Mouse (Mus musculus): ENCODE results near the gene Ddx47.

Gene Ddx47

DNA sequence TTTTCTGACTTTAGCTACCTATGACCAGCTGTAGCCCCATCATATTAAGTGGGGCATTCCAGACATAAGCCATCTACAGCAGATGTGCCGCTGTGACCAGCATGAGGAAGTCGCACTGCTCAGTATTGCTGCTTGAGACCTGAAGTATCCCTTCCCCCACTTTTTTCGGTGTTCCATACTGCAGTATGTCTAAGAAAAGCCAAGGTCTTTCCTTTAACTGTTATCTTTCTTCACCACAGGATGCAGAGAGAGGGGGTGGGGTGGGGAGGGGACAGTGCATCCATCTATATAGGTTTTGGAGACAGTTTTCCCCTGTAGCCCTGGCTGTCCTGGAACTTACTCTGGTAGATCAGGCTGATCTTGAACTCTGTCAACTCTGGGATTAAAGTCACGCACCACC is 5.0 kb upstream of the Ddx47 start:
- DNase-seq (ENCODE audit: low spot score in 2 of 2), result no peak

DNA sequence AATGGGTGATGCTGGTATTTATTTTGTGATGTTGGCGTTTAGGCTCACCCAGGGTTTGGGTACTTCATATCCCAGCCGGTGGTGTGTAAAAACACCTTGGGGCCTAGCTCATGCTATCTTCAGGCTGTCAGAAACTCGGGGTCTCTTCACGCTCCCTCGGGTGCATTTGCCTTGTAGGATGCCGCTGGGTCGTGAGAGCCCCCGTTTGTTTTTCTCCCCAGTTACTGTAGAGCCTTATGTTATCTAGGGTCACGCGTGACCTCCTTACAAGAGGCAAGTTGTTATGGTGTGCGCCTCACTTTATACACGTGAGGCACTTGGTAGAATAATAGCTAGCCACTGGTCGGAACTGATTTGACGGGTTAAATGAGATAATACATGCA is 313 bp downstream of the Ddx47 start:
- DNase-seq (ENCODE audit: low spot score in 2 of 2), result peak in 1 of 2 experiments; percentile 19

DNA sequence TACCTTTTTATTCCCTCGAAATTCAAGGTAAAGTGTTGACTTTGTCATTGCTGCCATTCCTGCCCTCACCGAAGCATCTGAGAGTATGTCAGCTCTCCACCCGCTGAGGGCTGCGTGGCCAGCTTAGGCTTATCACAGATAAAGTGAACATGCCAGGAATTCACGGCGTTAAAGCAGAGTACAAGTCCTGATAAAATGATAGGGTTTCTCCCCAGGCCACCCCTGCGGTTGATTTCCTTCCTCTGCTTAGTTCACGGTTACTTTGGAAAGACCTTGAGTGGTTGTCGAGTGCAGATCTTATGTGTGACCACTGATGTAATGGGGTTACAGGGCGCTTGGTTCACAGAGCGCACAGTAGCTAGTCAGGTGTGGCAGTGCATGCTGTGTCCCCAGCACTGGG is 5.8 kb downstream of the Ddx47 start:
- DNase-seq (ENCODE audit: low spot score in 2 of 2), result no peak

DNA sequence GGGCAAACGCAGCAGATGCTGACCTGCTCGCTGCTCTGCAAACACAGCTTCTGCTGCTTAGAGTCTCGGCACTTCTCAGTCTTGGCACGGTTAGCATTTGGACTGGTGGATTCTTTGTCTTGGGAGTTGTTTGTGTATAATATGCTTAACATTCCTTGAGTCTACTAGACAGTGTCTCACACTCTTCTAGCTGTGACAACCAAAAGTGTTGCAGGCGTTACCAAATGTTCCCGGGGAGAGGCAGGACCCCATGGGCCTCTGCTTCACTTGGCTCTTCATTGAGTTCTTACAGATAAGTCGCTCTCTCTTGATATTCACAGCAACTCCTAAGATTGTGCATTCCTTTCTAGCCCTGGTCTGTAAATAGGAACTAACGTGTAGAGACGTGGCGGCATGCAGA is 8.2 kb downstream of the Ddx47 start:
- no peak for DNase-seq (ENCODE audit: low spot score in 2 of 2)

DNA sequence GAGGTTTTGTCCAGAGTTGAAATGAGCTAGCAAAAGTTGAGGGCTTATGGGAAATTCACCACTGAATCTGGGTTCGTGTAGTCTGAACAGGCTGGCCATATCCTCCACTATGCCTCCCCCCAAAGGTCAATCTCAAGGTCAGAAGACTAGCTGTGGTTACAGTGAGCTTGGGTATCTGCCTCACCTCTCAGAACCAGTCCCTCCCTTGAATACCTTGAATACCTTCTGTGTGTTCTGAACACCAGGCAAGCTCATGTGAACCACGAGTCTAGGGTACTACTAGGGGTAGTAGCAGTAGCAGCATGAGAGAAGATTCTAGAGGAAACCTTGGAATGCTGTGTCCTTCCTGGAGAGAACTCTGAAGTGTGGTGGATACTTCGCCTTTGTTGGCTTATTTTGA is 10.2 kb downstream of the Ddx47 start:
- DNase-seq (ENCODE audit: low spot score in 2 of 2), result no peak

DNA sequence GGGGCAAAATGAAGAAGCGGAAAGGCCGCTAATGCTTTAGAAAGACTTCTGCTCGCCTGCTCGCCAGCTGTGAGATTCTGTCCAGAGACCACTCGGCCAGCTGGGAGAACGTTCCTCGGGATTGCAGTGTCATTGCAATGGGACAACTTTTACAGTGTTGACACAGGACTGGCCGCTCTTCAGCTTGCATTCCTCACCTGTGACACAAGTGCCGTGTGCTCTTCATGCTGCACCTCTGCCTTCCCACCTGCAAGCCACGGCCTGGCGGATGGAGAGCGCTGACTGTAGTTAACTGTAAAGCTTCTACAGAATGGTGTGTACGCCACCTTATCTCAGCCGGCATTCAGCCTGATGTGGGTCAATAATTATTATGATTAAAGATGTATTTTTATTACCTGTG is 12.0 kb downstream of the Ddx47 start:
- DNase-seq (ENCODE audit: low spot score in 2 of 2), result no peak

DNA sequence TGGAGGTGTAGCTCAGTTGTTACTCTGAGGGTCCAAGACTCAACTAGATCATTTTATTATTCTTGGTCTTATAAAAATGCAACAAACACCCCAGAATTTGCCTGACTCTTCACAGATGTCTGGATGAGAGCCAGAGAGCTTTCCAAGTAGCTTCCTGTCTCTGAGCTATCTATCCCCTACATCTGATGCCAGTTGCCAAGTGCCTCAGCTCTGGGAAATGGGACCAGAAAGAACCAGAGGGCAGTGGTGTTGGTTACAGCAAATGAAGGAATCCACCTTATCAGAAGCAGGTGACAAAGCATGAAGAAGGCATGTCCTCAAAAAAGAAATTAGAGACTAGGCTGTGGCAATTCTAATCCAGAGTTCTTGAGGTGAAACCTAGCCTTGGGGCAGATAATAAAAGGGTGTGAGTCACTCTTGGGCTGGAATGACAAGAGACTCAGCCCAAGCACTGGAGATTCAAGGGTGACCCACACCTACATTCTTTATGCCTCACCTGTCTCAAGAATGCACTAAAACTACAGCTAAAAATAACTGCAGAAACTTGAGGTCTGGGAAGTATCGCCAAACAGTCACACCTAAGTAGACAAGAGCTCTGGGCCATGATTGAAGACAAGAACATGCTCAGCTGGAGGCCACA is 13.5 kb downstream of the Ddx47 start:
- DNase-seq (ENCODE audit: low spot score in 2 of 2), result no peak

DNA sequence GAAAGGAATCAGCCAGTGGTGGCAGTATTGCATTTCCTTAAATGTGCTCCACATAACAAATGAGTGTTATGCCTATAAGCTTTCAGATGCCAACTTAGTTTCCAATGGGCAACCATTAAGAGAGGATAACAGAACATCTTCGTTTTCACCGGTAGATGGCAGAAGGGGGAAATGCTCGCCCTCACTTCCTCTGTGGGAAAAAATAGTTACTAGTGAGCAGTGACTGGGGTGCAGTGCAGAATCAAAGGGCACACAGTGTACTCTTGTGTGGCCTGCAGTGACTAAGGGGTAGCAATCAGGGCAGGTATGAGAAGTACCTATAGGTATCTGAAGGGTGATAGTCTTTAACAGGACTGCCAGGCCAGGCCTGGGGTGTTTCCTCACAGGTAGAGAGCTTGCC is 14.8 kb downstream of the Ddx47 start:
- no peak for DNase-seq (ENCODE audit: low spot score in 2 of 2)

DNA sequence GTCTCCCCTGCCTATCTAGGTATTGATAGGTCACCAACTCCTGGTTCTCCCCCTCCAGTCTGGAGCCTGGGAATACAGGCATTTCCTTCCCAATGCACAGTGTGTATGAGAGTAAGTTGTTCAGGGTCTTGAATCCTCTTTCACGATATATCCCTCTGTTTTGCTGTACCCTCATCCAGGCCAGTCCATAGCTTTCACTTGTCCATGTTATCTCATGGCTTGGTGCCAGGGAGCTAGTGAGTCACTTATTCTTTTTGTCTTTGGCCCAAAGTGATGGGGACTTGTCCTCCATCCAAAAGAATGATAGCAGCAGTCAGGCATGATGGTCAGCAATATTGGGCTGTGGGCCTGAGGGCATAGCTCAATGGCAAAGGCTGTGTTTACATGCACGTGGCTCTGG is 15.3 kb downstream of the Ddx47 start:
- no peak for DNase-seq (ENCODE audit: low spot score in 2 of 2)

DNA sequence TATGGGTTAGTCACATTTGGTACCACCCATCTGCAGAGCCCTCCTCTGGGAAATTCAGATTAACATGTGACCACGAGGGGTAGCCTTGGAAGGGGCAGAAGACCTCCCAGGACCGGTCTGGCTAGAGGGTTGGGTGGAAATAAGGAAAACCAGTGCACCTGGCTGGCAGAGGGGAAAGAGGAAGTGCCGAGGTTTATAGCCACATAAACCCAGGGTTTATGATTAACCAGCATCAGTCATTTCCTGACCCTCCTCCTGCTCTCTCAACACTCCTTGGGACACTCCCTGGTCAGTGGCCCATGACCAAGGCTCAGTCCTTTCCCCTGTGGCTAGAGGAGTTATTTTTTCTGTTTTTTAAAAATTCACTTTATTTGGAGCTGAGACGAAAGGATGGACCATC is 17.8 kb downstream of the Ddx47 start:
- no peak for DNase-seq (ENCODE audit: low spot score in 2 of 2)

DNA sequence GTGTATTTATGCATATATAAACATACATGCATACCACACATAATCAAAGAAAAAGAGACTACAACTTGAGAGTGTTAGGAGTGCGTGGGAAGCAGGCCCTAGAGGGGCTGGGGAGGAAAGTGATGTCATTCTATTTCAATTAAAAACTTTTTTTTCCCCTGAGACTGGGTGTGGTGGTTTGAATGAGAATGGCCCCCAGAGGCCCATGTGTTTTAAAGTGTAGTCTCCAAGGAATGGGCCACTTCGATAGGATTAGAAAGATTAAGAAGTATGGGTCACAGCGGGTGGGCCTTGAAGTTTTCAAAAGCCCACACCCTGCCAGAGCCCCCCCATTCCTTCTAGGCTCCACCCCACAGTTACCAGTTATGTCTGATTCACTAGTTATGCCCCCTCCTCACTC is 27.3 kb downstream of the Ddx47 start:
- DNase-seq (ENCODE audit: low spot score in 2 of 2), result no peak

DNA sequence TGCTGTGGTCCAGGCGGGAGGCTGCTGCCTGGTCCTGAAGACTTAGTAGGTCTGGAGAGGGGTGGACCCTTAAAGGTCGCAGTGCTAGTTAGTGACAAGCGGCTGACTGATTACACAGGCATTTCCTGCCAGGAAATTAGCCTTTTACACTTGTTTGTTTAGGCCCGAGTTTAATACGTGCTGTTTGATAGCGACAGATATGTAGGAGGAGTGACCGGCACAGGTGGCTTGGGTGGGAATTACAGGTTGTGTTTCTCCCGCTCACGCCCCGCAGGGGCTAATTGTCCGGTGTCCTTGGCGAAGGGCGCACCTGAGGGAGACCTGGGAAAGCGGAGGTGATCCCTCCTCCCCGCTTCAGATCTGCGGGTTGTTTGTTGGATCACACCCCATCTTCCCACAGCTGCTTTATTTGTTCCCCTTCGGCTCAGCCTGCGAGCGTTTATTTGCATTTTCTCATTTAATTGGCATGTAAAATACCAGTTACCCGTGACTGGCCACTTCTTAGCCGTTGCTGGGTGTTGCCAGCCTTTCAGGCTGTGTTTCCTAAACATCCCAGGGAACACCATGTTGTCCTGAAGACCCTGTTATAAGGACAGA is 29.0 kb downstream of the Ddx47 start:
- DNase-seq (ENCODE audit: low spot score in 2 of 2), result no peak

DNA sequence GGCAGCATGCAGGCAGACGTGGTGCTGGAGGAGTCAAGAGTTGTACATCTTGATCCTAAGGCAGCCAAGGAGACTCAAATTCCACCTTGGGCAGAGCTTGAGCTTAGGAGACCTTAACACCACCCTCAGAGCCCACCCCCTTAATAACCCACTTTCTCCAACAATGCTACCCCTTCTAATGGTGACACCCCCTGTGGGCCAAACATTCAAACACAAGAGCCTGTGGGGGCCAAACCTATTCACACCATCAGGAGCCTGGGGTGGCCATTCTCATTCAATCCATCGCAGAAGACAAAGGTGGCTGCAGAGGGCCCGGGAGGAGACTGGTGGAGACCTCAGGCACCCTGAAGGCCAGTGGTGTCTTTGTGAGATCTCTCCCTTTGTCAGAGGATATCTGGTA is 30.5 kb downstream of the Ddx47 start:
- no peak for DNase-seq (ENCODE audit: low spot score in 2 of 2)

DNA sequence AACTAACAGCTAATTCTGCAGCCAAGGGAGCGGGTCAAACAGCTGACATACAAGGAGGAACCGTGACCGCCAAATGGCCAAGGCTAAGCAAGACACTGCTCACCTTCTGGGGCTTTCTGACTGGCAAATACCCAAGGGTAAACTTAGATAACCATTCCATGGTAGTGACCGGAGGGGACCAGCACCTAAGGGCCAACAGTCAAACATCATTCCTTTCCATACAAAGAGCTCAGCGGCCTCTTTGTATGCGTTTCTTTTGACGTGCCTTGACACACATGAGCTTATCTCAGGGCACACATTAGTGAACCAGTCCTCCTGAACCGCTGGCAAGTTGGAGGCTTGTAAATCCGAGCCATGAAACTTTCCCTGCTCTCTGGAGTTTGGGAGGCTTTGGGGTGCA is 35.9 kb downstream of the Ddx47 start:
- no peak for DNase-seq (ENCODE audit: low spot score in 2 of 2)

DNA sequence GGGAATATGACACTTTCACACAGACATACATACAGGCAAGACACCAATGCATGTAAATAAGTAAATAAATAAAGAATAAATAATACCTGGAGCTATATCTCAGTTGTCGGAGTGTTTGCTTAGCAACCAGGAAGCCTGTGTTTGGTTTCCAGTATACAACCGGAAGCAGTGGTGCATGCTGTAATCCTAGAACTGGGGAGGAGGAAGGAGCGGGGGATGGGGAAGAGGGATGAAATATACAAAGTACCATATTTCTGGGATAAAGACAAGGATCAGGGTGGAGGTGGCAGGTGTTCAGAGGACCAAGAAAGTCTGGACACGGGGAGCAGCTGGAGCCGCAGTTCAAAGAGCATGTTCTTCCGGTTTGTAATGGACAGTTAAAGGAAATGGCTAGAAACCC is 37.1 kb downstream of the Ddx47 start:
- no peak for DNase-seq (ENCODE audit: low spot score in 2 of 2)

DNA sequence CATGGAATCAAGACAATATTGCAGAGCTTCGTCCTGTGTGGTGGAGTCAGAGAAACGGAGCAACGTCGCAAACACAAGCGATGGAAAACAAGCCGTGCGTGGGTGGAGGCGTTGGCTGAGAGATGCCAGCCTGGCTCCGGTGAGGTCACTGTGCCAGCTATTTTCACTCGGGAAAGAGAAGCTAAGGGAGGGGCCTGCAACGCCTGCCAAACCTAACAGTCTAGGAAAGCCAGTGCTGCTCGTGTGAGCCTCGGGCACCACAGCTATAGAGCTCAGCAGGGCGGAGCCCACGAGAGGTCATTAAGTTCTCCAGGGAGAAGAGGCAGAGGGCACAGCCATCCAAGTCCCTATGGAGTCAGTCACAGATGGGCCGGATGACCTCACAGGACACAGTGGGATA is 37.5 kb downstream of the Ddx47 start:
- no peak for DNase-seq (ENCODE audit: low spot score in 2 of 2)

DNA sequence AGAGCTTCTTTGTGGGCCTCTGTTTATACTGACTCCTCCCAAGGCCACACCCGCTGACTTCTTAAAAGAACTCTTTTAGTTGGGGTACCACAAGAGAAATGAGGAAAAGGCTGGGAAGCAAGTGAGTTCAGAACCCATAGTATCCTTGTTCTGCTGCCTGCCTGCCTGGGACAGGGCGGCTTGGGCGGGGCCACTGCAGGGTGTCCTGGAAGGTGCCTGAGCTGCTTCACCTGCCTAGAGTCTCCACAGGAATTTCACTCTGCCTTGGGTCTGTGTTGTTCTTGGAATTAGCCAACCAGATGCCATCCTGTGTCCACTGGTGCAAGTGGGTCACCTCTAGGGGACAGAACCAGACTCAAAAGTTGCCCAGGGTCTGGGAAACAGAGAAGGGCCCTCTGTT is 42.4 kb downstream of the Ddx47 start:
- DNase-seq (ENCODE audit: low spot score in 2 of 2), result no peak

DNA sequence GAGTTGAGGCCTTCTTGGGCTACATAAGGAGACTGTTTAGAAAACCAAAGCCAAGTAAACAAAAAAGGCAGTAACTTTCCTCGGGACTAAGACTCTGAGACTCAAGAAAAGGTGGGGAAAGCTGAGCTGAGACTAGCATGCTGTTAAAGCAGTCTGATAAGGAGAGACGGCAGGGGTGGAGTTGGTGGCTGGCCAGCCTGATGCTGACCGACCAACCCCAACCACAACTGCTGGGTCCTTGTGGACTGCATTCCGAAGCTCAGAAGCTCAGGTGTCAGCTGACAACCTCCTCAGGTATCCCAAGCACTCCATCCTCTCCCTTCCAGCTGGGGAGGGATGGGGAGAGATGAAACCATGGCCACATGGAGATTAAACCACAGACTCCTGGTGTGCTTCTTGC is 44.5 kb downstream of the Ddx47 start:
- no peak for DNase-seq (ENCODE audit: low spot score in 2 of 2)

DNA sequence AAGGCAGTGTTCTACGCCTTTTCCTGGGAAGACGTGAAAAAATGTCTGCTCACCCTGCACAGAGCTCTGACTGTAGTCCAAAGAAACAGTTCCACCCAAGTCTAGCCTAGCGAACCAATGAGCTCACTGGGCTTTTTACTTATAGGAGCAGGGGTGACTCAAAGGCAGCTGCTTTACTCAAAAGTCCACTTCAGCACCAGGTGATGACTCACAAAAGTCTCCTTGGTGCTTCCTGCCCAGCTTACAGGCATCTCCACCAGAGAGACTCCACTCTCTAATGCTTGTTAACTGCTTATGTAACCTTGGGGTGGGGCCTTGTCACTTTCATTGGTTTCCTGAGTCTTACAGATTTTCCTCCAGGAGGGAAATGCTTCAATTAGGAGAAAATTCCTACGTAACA is 49.3 kb downstream of the Ddx47 start:
- DNase-seq (ENCODE audit: low spot score in 2 of 2), result no peak

DNA sequence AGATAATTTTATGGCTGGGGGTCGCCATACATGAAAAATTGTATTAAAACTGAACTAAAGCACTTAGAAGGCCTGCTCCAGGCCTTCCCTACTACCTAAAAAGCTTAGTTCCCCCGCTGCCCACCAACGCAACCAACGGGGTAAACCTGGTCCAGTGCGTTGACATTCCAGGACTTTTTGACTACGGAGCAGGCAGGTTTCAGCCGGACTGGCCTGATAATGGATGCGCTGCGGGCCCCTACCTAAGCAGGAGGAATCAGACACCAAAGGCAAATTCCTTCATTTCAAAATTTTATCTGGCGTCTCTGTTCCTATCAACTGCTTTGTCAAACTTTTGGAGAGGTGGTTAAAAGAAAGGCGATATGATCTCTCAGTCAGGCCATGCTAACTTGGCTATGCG is 53.2 kb downstream of the Ddx47 start:
- no peak for DNase-seq (ENCODE audit: low spot score in 2 of 2)

DNA sequence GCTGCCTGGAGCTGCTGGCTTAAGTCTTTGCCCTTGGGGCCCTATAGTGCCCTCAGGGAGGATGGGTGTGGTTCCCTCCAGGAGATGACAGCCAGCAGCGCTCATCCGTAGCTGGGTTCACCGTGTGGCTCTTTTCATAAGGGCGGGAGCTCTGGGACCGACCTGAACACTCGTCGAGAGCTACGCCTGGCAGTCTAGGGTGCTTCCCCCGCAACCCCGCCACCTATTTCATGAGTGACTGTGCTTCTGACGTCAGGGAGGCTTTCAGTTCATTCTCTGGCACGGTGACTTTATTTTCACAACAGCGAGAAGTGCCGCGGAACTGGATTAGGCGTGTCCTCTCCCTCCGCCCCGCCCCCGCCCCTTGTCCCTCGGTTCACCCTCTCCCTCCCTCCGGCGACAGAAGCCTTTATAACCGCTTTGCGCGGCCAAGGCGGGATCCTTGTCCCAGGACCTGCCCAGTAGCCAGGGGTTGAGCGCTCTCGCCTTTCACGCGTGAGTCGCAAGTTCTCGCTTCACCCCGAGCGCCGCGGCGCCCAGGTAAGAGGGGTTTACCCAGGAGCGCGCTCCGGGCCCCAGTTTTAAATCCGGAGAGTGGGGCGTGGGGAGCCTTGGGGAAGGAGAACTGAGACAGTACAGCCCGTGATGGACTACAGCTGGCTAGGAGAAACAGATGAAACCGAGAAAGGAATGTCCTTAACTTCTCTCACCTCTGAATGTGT is 54.0 kb downstream of the Ddx47 start, which contains the start of gene Gprc5a:
Gene Gprc5a, plus strand, starts transcription at position 416 of the 722 bp plus-strand sequence.
- peak; percentile 21 to 66 for DNase-seq (ENCODE audit: low spot score in 2 of 2)

DNA sequence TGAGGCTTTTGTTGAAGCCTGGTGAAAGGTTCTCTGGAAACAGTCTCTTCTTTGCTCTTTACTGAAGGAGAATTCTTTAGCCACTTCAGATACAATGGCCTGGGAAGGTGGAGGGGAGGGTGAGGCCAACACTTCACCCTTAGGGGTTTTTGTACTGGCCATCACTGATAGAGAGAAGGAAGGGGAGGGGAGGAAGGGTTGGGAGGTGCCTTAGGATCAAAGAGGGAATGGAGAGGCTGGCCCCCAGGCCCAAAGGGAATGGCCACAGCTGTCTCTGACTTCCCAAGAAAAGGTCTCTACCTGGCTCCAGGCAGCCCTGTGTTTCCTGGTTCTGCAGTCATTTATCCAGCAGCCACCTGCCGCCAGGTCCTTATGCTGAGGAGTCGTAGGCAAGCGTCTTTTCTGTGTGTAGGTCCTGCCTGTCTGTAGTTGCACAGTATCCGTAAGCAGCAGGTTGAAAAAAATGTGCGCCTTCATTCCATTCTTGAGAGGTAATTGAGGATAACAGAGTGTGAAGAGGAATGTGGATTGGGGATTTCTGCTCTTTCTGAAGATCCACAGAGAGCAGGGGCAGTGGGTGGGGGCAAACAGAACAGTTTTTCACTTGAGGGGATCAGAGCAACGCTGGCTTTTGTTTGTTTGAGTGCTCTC is 55.5 kb downstream of the Ddx47 start:
- DNase-seq (ENCODE audit: low spot score in 2 of 2), result no peak

DNA sequence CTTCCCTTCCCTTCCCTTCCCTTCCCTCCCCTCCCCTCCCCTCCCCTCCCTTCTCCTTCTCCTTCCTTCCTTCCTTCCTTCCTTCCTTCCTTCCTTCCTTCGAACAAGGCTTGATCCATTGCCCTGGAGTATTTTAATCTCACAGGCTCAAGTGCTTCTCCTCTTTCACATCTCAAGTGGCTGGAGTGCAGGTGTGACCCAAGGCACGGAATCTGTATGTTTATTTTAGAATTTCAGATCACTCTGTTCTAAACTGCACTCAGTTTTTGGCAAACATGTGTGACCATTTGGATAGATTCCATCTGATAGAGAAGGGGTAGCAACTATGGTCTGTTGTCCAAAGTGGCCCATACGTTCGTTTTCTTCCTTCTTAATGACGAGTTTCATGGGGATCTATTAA is 56.8 kb downstream of the Ddx47 start:
- no peak for DNase-seq (ENCODE audit: low spot score in 2 of 2)
